ENCODE assay signal across 24 mouse cellular contexts in the genomic region with DNA sequence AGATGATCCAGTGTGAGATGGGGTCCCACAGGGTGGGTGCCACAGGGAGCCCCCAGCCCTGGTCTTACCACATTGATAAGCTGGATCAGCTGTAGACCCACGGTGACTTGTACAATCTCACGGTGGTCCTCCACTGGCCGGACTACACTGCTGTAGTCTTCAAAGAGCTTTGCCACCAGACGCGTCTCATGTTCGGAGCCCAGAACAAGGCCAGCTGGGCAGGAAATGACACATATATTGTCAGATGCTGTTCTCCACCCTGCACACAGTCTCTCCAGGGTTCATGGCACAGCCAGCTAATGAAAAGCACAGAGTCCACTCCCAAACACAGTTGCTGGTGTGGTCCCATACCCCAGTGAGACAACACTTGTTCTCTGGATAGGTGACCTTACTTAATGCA. TPM values are rescaled to one million over a fixed set of nuclear protein-coding genes. Genes with fewer than 3 reads are reported as not detected.
"Had no signal": no experiment of that assay in that cellular context is flagged by ENCODE, and none has a peak within 500 bp of the region (broad histone marks: within the 10 kb centered on the region; RNA-seq: fewer than 3 reads in every experiment).

No protein-coding gene starts in this region.

- H3K4me3 ChIP-seq: megakaryocyte, embryonic 14.5 days; midbrain, embryonic 13.5 days; midbrain, embryonic 15.5 days; neural tube, embryonic 13.5 days; neural tube, embryonic 15.5 days; stomach, embryonic 15.5 days had no signal

- H3K27ac ChIP-seq: macrophage; midbrain, embryonic 13.5 days; midbrain, embryonic 15.5 days; neural tube, embryonic 13.5 days; neural tube, embryonic 15.5 days; stomach, embryonic 15.5 days; stomach, postnatal 0 days had no signal

- H3K4me1 ChIP-seq: stomach, embryonic 15.5 days had no signal

- H3K4me2 ChIP-seq: lung, embryonic 14.5 days; midbrain, embryonic 11.5 days; midbrain, embryonic 13.5 days; midbrain, embryonic 15.5 days; neural tube, embryonic 13.5 days; neural tube, embryonic 15.5 days; stomach, embryonic 15.5 days had no signal

- H3K36me3 ChIP-seq: midbrain, embryonic 13.5 days; midbrain, embryonic 15.5 days; neural tube, embryonic 13.5 days; neural tube, embryonic 15.5 days; stomach, embryonic 15.5 days had no signal

- H3K9ac ChIP-seq: lung, embryonic 14.5 days; midbrain, embryonic 13.5 days; midbrain, embryonic 15.5 days; neural tube, embryonic 13.5 days; neural tube, embryonic 15.5 days; stomach, embryonic 15.5 days had no signal

- DNase-seq: lung, adult 18-20 months; lung, embryonic 14.5 days; lung, postnatal 14 days; lung, postnatal 36 days; retina, postnatal 1 day; right cerebral cortex, adult 18-20 months; right cerebral cortex, postnatal 25 days; right cerebral cortex, postnatal 4 days; thymus, adult 2 months; thymus, postnatal 25 days; thymus, postnatal 4 days had no signal

- H3K9me3 ChIP-seq: megakaryocyte, embryonic 14.5 days; midbrain, embryonic 13.5 days; midbrain, embryonic 15.5 days; neural tube, embryonic 13.5 days; neural tube, embryonic 15.5 days; stomach, embryonic 15.5 days had no signal

- H3K27me3 ChIP-seq: midbrain, embryonic 15.5 days; neural tube, embryonic 13.5 days; neural tube, embryonic 15.5 days; stomach, embryonic 15.5 days had no signal

RNA-seq across cellular contexts. Expression of a gene that starts 5.7 kb away (rescaled TPM):
- total RNA-seq: monocyte, adult 5-6 weeks had no signal
- polyA plus RNA-seq: macrophage; small intestine, adult 2 months; spleen, adult 2 months; urinary bladder, adult 2 months had no signal
